Mouse (Mus musculus) spleen, embryonic (tissue): Measurements from ENCODE around the gene Crim1.

Experiments
- CTCF ChIA-PET: fragments of 350-600 bp; sonication (Branson Sonifier 250); formaldehyde crosslinking; loops from one replicate; lab custom pipeline; 2022; lab: Charles Lee

Gene Crim1

GRCm38 (mm10) chr17:78208805-78209204 lies 8.8 kb downstream of the Crim1 start:
- CTCF ChIA-PET: no interaction called here

- CTCF ChIA-PET: no interaction called here
Measured at GRCm38 (mm10) chr17:78209646-78210045, 9.6 kb downstream of the Crim1 start.

GRCm38 (mm10) chr17:78211881-78212280 lies 11.8 kb downstream of the Crim1 start:
- CTCF ChIA-PET: no interaction called here

- CTCF ChIA-PET: no interaction called here
Measured at GRCm38 (mm10) chr17:78213128-78213527, 13.1 kb downstream of the Crim1 start.

- CTCF ChIA-PET: no interaction called here
Measured at GRCm38 (mm10) chr17:78216526-78216925, 16.5 kb downstream of the Crim1 start.

- CTCF ChIA-PET: no interaction called here
Measured at GRCm38 (mm10) chr17:78217406-78217805, 17.4 kb downstream of the Crim1 start.

- CTCF ChIA-PET: no interaction called here
Measured at GRCm38 (mm10) chr17:78218506-78219232, 18.6 kb downstream of the Crim1 start.

GRCm38 (mm10) chr17:78221007-78221642 lies 21.1 kb downstream of the Crim1 start:
- CTCF ChIA-PET: interaction anchor here (1.1 kb wide), 1 partner anchor 53 kb away, joined by 11 read pairs; no protein-coding TSS in a partner anchor

- CTCF ChIA-PET: interaction anchor here (1.1 kb wide), 1 partner anchor 53 kb away, joined by 11 read pairs; no protein-coding TSS in a partner anchor
Measured at GRCm38 (mm10) chr17:78221860-78222259, 21.8 kb downstream of the Crim1 start.

- CTCF ChIA-PET: interaction anchor here (0.6 kb wide), 1 partner anchor 155 kb away, joined by 3 read pairs; no protein-coding TSS in a partner anchor
Measured at GRCm38 (mm10) chr17:78223988-78224387, 23.9 kb downstream of the Crim1 start.

GRCm38 (mm10) chr17:78225547-78225946 lies 25.5 kb downstream of the Crim1 start:
- CTCF ChIA-PET: no interaction called here

GRCm38 (mm10) chr17:78227211-78227610 lies 27.2 kb downstream of the Crim1 start:
- CTCF ChIA-PET: no interaction called here

- CTCF ChIA-PET: no interaction called here
Measured at GRCm38 (mm10) chr17:78231567-78231966, 31.5 kb downstream of the Crim1 start.

- CTCF ChIA-PET: no interaction called here
Measured at GRCm38 (mm10) chr17:78232703-78233102, 32.7 kb downstream of the Crim1 start.

- CTCF ChIA-PET: no interaction called here
Measured at GRCm38 (mm10) chr17:78233873-78234272, 33.8 kb downstream of the Crim1 start.

- CTCF ChIA-PET: no interaction called here
Measured at GRCm38 (mm10) chr17:78236126-78236525, 36.1 kb downstream of the Crim1 start.

GRCm38 (mm10) chr17:78237954-78238353 lies 37.9 kb downstream of the Crim1 start:
- CTCF ChIA-PET: no interaction called here

GRCm38 (mm10) chr17:78240161-78240560 lies 40.1 kb downstream of the Crim1 start:
- CTCF ChIA-PET: no interaction called here

- CTCF ChIA-PET: no interaction called here
Measured at GRCm38 (mm10) chr17:78241238-78241637, 41.2 kb downstream of the Crim1 start.

GRCm38 (mm10) chr17:78244752-78245151 lies 44.7 kb downstream of the Crim1 start:
- CTCF ChIA-PET: no interaction called here

- CTCF ChIA-PET: no interaction called here
Measured at GRCm38 (mm10) chr17:78245444-78245843, 45.4 kb downstream of the Crim1 start.

GRCm38 (mm10) chr17:78246634-78247383 lies 46.8 kb downstream of the Crim1 start:
- CTCF ChIA-PET: interaction anchor here (0.7 kb wide), 1 partner anchor 159 kb away, joined by 5 read pairs; no protein-coding TSS in a partner anchor
